Mouse (Mus musculus): ENCODE data around the gene Fgfbp3.

GRCm38 (mm10) chr19:36926553-36927236, 7.3 kb upstream of the Fgfbp3 start:
- TF ChIP-seq CTCF (IDR thresholded peaks at IDR 0.05; ENCODE audit: borderline replicate concordance, insufficient read depth, low read depth, low read length) (no peak), POLR2A (IDR thresholded peaks at IDR 0.05; ENCODE audit: borderline replicate concordance, insufficient read depth, low read length) (no peak)

Measured in cerebellum, adult 2 months (tissue).